Comparison of ENCODE assay signal across 23 mouse cellular contexts in the genomic region with DNA sequence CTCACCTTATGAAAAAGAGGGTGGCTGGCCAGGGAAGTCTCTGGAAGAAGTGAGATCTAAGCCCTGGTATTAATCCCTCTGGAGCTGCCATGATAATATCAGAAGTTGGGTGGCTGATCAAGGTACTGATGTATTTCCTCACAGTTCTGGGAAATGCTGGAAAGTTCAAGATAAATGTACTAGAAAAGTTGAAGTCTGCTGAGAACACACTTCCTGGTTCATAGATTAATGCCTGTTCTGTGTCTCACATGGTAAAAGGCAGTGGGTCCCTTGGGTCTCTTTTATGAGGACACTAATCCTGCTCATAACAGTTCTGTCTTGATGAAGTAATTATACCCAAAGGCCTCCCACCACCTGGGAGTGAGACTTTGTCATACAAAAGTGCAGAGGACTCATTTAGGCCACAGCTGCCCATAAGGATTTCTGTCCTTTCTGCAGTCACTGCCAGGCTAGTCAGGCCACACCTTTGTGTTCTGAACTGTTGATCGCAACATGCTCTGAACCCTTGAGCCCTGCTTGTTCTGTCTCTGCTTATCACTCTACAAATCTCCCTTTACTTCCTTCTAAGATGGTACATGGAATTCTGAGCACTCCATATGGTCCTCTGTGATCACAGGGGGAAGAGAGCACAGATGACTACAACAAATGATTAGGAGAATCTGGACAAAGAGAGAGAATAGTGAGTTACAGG.
"Had no signal": no experiment of that assay in that cellular context is flagged by ENCODE, and none has a peak within 500 bp of the region (broad histone marks: within the 10 kb centered on the region; RNA-seq: fewer than 3 reads in every experiment).

No protein-coding gene starts in this region.

- H3K36me3 ChIP-seq: heart, embryonic 13.5 days; heart, embryonic 15.5 days; hindbrain, embryonic 13.5 days; hindbrain, embryonic 15.5 days; limb, embryonic 10.5 days; limb, embryonic 12.5 days; liver, embryonic 13.5 days had no signal

- H3K9ac ChIP-seq: forebrain, postnatal 0 days; heart, embryonic 13.5 days; heart, embryonic 15.5 days; hindbrain, embryonic 13.5 days; hindbrain, embryonic 15.5 days; limb, embryonic 12.5 days; liver, embryonic 13.5 days had no signal

- H3K27me3 ChIP-seq: heart, embryonic 13.5 days; heart, embryonic 15.5 days; hindbrain, embryonic 13.5 days; hindbrain, embryonic 15.5 days; limb, embryonic 12.5 days; liver, embryonic 13.5 days had no signal

- ATAC-seq: forebrain, postnatal 0 days; hindbrain, postnatal 0 days had no signal

- DNase-seq: forebrain, postnatal 0 days; gastrocnemius, postnatal 25 days; heart, adult 18-20 months; heart, postnatal 14 days; heart, postnatal 36 days; kidney, adult 18-20 months; kidney, adult 8-10 months; kidney, postnatal 14 days; kidney, postnatal 36 days; liver; liver, embryonic 13.5 days had no signal

- H3K4me3 ChIP-seq: heart, embryonic 13.5 days; heart, embryonic 15.5 days; hindbrain, embryonic 13.5 days; hindbrain, embryonic 15.5 days; layer of hippocampus, adult 2 months; left cerebral cortex, adult 2 months; limb, embryonic 10.5 days; limb, embryonic 12.5 days; liver, embryonic 13.5 days had no signal

- H3K9me3 ChIP-seq: heart, embryonic 13.5 days; heart, embryonic 15.5 days; hindbrain, embryonic 13.5 days; hindbrain, embryonic 15.5 days; limb, embryonic 10.5 days; limb, embryonic 12.5 days; liver, embryonic 13.5 days had no signal

- H3K27ac ChIP-seq: heart, embryonic 13.5 days; heart, embryonic 15.5 days; hindbrain, embryonic 13.5 days; hindbrain, embryonic 15.5 days; hindbrain, postnatal 0 days; kidney, postnatal 0 days; layer of hippocampus, adult 2 months; left cerebral cortex, adult 2 months; limb, embryonic 10.5 days; limb, embryonic 12.5 days; liver, embryonic 13.5 days had no signal

- H3K4me2 ChIP-seq: heart, embryonic 11.5 days; heart, embryonic 13.5 days; heart, embryonic 15.5 days; hindbrain, embryonic 13.5 days; hindbrain, embryonic 15.5 days; limb, embryonic 12.5 days; liver, embryonic 11.5 days; liver, embryonic 13.5 days had no signal

- H3K4me1 ChIP-seq: heart, embryonic 13.5 days; heart, embryonic 15.5 days; hindbrain, embryonic 13.5 days; hindbrain, embryonic 15.5 days; limb, embryonic 10.5 days; limb, embryonic 12.5 days; liver, embryonic 13.5 days had no signal
